Mouse (Mus musculus): ENCODE results near the gene Dpf3. TPM values are rescaled to one million over a fixed set of nuclear protein-coding genes. Genes with fewer than 3 reads are reported as not detected.

The Dpf3 gene
- under 1 TPM in 1 of 26 experiments, not detected in 25; 0.81 TPM for total RNA-seq (2018; cell fraction: chromatin; rRNA removed)
- total RNA-seq (2018; cell fraction: cytosol; rRNA removed) = not detected
- total RNA-seq (2018; cell fraction: nucleus; rRNA removed) = 1 to 10 TPM in 1 of 26 experiments, not detected in 25; 1.5 TPM
- polyA plus RNA-seq (2018) = not detected in 3 replicates

GRCm38 (mm10) chr12:83487476-83487991 lies at the start of gene Dpf3:
Gene Dpf3, minus strand, starts transcription at chr12:83487716.
- Histone ChIP-seq H3K4me3 (ENCODE audit: inconsistent target) (peak within 1 kb of the TSS; percentile 37), H3K36me3 (ENCODE audit: inconsistent target) (no peaks in the 10 kb centered on the region), H3K79me2 (ENCODE audit: inconsistent target) (no peaks in the 10 kb centered on the region), H3K27ac (no peak within 1 kb of the TSS)
- 1% methylated on average over 31 of the region's 31 CpGs for WGBS (ENCODE audit: missing documents)

GRCm38 (mm10) chr12:83536039-83536438 lies 48.5 kb upstream of the Dpf3 start:
- H3K4me3 ChIP-seq (ENCODE audit: inconsistent target) = no peak overlapping the region
- peaks cover 12% of the 10 kb centered on the region; the same call in 1 of the 2 replicates for H3K36me3 ChIP-seq (ENCODE audit: inconsistent target)
- 90% methylated on average over 9 of the region's 9 CpGs for WGBS (ENCODE audit: missing documents)
- H3K27ac ChIP-seq = no peak overlapping the region
- H3K79me2 ChIP-seq (ENCODE audit: inconsistent target) = no peaks in the 10 kb centered on the region

- Histone ChIP-seq H3K36me3 (ENCODE audit: inconsistent target) (peaks cover 12% of the 10 kb centered on the region; the same call in 1 of the 2 replicates), H3K4me3 (ENCODE audit: inconsistent target) (no peak overlapping the region), H3K27ac (no peak overlapping the region), H3K79me2 (ENCODE audit: inconsistent target) (no peaks in the 10 kb centered on the region)
- 93% methylated on average over 11 of the region's 11 CpGs for WGBS (ENCODE audit: missing documents)
Measured at GRCm38 (mm10) chr12:83535428-83535827, 47.9 kb upstream of the Dpf3 start.

- no peak overlapping the region for H3K27ac ChIP-seq
- peaks cover 2% of the 10 kb centered on the region; the same call in 1 of the 2 replicates for H3K36me3 ChIP-seq (ENCODE audit: inconsistent target)
- no peak overlapping the region for H3K4me3 ChIP-seq (ENCODE audit: inconsistent target)
- H3K79me2 ChIP-seq (ENCODE audit: inconsistent target) = no peaks in the 10 kb centered on the region
- WGBS (ENCODE audit: missing documents) = 94% methylated on average over 3 of the region's 3 CpGs
Measured at GRCm38 (mm10) chr12:83534190-83534589, 46.7 kb upstream of the Dpf3 start.

- Histone ChIP-seq H3K4me3 (ENCODE audit: inconsistent target) (no peak overlapping the region), H3K79me2 (ENCODE audit: inconsistent target) (no peaks in the 10 kb centered on the region), H3K36me3 (ENCODE audit: inconsistent target) (no peaks in the 10 kb centered on the region), H3K27ac (no peak overlapping the region)
- 96% methylated on average over 3 of the region's 3 CpGs for WGBS (ENCODE audit: missing documents)
Measured at GRCm38 (mm10) chr12:83532966-83533365, 45.5 kb upstream of the Dpf3 start.

GRCm38 (mm10) chr12:83531992-83532391 lies 44.5 kb upstream of the Dpf3 start:
- WGBS (ENCODE audit: missing documents) = 92% methylated on average over 6 of the region's 6 CpGs
- Histone ChIP-seq H3K4me3 (ENCODE audit: inconsistent target) (no peak overlapping the region), H3K36me3 (ENCODE audit: inconsistent target) (no peaks in the 10 kb centered on the region), H3K79me2 (ENCODE audit: inconsistent target) (no peaks in the 10 kb centered on the region), H3K27ac (no peak overlapping the region)

GRCm38 (mm10) chr12:83528665-83529064 lies 41.1 kb upstream of the Dpf3 start:
- H3K36me3 ChIP-seq (ENCODE audit: inconsistent target) = no peaks in the 10 kb centered on the region

GRCm38 (mm10) chr12:83527816-83528215 lies 40.3 kb upstream of the Dpf3 start:
- H3K79me2 ChIP-seq (ENCODE audit: inconsistent target) = no peaks in the 10 kb centered on the region
- no peaks in the 10 kb centered on the region for H3K36me3 ChIP-seq (ENCODE audit: inconsistent target)
- 96% methylated on average over 6 of the region's 6 CpGs for WGBS (ENCODE audit: missing documents)
- no peak overlapping the region for H3K27ac ChIP-seq
- H3K4me3 ChIP-seq (ENCODE audit: inconsistent target) = no peak overlapping the region

More at GRCm38 (mm10) chr12:83528665-83529064, 41.1 kb upstream of the Dpf3 start:
- H3K27ac ChIP-seq = no peak overlapping the region
- H3K4me3 ChIP-seq (ENCODE audit: inconsistent target) = no peak overlapping the region
- H3K79me2 ChIP-seq (ENCODE audit: inconsistent target) = no peaks in the 10 kb centered on the region
- 97% methylated on average over 5 of the region's 5 CpGs for WGBS (ENCODE audit: missing documents)

- Histone ChIP-seq H3K4me3 (ENCODE audit: inconsistent target) (no peak overlapping the region), H3K27ac (no peak overlapping the region), H3K36me3 (ENCODE audit: inconsistent target) (no peaks in the 10 kb centered on the region), H3K79me2 (ENCODE audit: inconsistent target) (no peaks in the 10 kb centered on the region)
- 88% methylated on average over 18 of the region's 18 CpGs for WGBS (ENCODE audit: missing documents)
Measured at GRCm38 (mm10) chr12:83525822-83526544, 38.5 kb upstream of the Dpf3 start.

GRCm38 (mm10) chr12:83524329-83524728 lies 36.8 kb upstream of the Dpf3 start:
- 87% methylated on average over 5 of the region's 5 CpGs for WGBS (ENCODE audit: missing documents)
- Histone ChIP-seq H3K79me2 (ENCODE audit: inconsistent target) (no peaks in the 10 kb centered on the region), H3K36me3 (ENCODE audit: inconsistent target) (no peaks in the 10 kb centered on the region), H3K4me3 (ENCODE audit: inconsistent target) (no peak overlapping the region), H3K27ac (no peak overlapping the region)

GRCm38 (mm10) chr12:83523892-83524291 lies 36.4 kb upstream of the Dpf3 start:
- H3K27ac ChIP-seq = no peak overlapping the region
- no peaks in the 10 kb centered on the region for H3K79me2 ChIP-seq (ENCODE audit: inconsistent target)
- H3K36me3 ChIP-seq (ENCODE audit: inconsistent target) = no peaks in the 10 kb centered on the region
- no peak overlapping the region for H3K4me3 ChIP-seq (ENCODE audit: inconsistent target)
- WGBS (ENCODE audit: missing documents) = 93% methylated on average over 4 of the region's 4 CpGs

GRCm38 (mm10) chr12:83523056-83523455 lies 35.5 kb upstream of the Dpf3 start:
- H3K79me2 ChIP-seq (ENCODE audit: inconsistent target) = no peaks in the 10 kb centered on the region
- H3K4me3 ChIP-seq (ENCODE audit: inconsistent target) = no peak overlapping the region
- no peaks in the 10 kb centered on the region for H3K36me3 ChIP-seq (ENCODE audit: inconsistent target)
- 98% methylated on average over 6 of the region's 6 CpGs for WGBS (ENCODE audit: missing documents)
- no peak overlapping the region for H3K27ac ChIP-seq

- 66% methylated on average over 7 of the region's 8 CpGs for WGBS (ENCODE audit: missing documents)
- Histone ChIP-seq H3K79me2 (ENCODE audit: inconsistent target) (no peaks in the 10 kb centered on the region), H3K4me3 (ENCODE audit: inconsistent target) (peak overlapping the region; percentile 59), H3K36me3 (ENCODE audit: inconsistent target) (no peaks in the 10 kb centered on the region), H3K27ac (peak overlapping the region; percentile 24)
Measured at GRCm38 (mm10) chr12:83521083-83521482, 33.6 kb upstream of the Dpf3 start.

- 2% methylated on average over 32 of the region's 32 CpGs for WGBS (ENCODE audit: missing documents)
Measured at GRCm38 (mm10) chr12:83520311-83520890, 32.9 kb upstream of the Dpf3 start, which contains the start of gene Dcaf4. Gene Dcaf4, plus strand, starts transcription at chr12:83520466.

GRCm38 (mm10) chr12:83517580-83517979 lies 30.1 kb upstream of the Dpf3 start:
- WGBS (ENCODE audit: missing documents) = 94% methylated on average over 3 of the region's 3 CpGs
- Histone ChIP-seq H3K27ac (no peak overlapping the region), H3K4me3 (ENCODE audit: inconsistent target) (no peak overlapping the region), H3K79me2 (ENCODE audit: inconsistent target) (no peaks in the 10 kb centered on the region), H3K36me3 (ENCODE audit: inconsistent target) (no peaks in the 10 kb centered on the region)

More at GRCm38 (mm10) chr12:83520311-83520890, 32.9 kb upstream of the Dpf3 start, which contains the start of gene Dcaf4:
- Histone ChIP-seq H3K79me2 (ENCODE audit: inconsistent target) (no peaks in the 10 kb centered on the region), H3K27ac (peak within 1 kb of the TSS; percentile 24), H3K4me3 (ENCODE audit: inconsistent target) (peak within 1 kb of the TSS; percentile 59), H3K36me3 (ENCODE audit: inconsistent target) (no peaks in the 10 kb centered on the region)

Data from macrophage (primary cell).